Mouse (Mus musculus) cerebellum, adult 2 months (tissue): Measurements from ENCODE around the gene Crtac1. TPM values are rescaled to one million over a fixed set of nuclear protein-coding genes. Genes with fewer than 3 reads are reported as not detected.

Source experiments
- DNase-seq, 2 experiments: peaks; one replicate each; pipeline ENCODE4 v3.0.0; 2021
- H3K27ac ChIP-seq: fragments of 200-500 bp; 2 replicates; pipeline ENCODE4 v1.5.1; 2012; ENCODE audit warnings: low read length, control low read depth, inconsistent platforms; ENCODE audit not compliant: insufficient read depth
- H3K27me3 ChIP-seq: fragments of 200-500 bp; 2 replicates; pipeline ENCODE4 v1.6.1; 2012; ENCODE audit warnings: inconsistent platforms, mild to moderate bottlenecking, low read length, moderate library complexity; ENCODE audit not compliant: control insufficient read depth, insufficient read depth
- H3K4me1 ChIP-seq: fragments of 200-500 bp; 2 replicates; pipeline ENCODE4 v1.6.1; 2011; ENCODE audit warnings: low read length; ENCODE audit not compliant: control insufficient read depth, insufficient read depth
- H3K4me3 ChIP-seq: fragments of 200-500 bp; replicated peaks from 2 replicates; pipeline ENCODE3; 2011; ENCODE audit warnings: mild to moderate bottlenecking, low read depth, low read length, control low read depth; ENCODE audit not compliant: insufficient read depth
- CTCF ChIP-seq: fragments of 200-500 bp; IDR thresholded peaks from 2 replicates; pipeline ENCODE4 v1.5.1; 2011; ENCODE audit warnings: low read depth, mild to moderate bottlenecking, control low read depth, low read length, moderate library complexity, borderline replicate concordance; ENCODE audit not compliant: insufficient read depth
- POLR2A ChIP-seq: fragments of 200-500 bp; IDR thresholded peaks from 2 replicates; pipeline ENCODE4 v1.6.1; 2011; ENCODE audit warnings: low read length, control low read depth, borderline replicate concordance; ENCODE audit not compliant: insufficient read depth
- WGBS: fragments of 180-500 bp; shearing (Covaris S2); methylation state at CpG from one replicate; pipeline ENCODE4 v1.1.7; 2018; 5-methylcytosine and 5-hydroxymethylcytosine counted together
- polyA plus RNA-seq: library from polyadenylated mRNA; depleted of rRNA; stranded (reverse); fragments of >200 nt; gene quantifications from 2 replicates; pipeline ENCODE4 v1.2.3, GENCODE M21; 2012

Crtac1 gene
- polyA plus RNA-seq, 1 experiment = 30.2 TPM

DNA sequence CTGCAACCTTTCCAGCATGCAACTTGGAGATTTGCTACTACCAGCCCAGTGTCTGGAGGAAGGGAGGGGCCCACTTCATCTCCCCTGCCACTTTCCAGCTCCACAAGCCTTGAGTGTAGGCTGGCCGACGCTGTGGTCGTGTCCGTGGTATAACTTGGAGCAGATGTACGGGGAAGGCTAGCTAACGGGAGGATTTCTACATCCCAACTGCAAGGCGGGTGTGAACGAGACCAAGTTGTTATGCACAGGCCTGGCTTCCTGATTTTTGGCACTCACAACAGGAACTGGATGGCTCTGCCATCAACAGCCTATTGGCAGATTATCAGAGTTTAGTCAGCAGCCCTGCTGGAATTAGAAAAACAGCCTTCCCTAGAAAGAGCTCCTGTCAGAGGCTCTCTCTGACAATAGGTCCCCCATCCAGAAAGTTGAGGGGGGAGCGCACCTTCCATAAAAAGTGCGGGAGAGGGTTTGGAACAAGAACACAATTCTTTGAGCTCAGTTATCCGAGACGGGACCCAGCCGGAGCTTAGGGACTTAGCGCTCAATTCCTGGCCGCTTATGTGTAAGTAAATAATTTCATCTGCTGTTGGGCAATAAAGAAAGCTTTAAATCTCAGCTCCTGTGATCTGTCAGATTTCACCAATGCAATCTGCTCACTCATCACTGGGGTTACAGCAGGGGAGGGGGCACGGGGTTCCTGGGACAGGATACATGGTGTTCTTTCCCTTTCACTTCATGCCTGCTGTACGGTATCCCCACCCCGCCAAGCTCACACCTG lies 113.7 kb downstream of the Crtac1 start:
- TF ChIP-seq CTCF (no peak), POLR2A (no peak)
- Histone ChIP-seq H3K27ac (no peak overlapping the region), H3K4me3 (no peak overlapping the region), H3K27me3 (no peaks in the 10 kb centered on the region), H3K4me1 (peaks cover 15% of the 10 kb centered on the region)
- WGBS = 14% methylated on average over 18 of the region's 18 CpGs
- peak in 1 of 2 experiments; percentile 60 for DNase-seq

DNA sequence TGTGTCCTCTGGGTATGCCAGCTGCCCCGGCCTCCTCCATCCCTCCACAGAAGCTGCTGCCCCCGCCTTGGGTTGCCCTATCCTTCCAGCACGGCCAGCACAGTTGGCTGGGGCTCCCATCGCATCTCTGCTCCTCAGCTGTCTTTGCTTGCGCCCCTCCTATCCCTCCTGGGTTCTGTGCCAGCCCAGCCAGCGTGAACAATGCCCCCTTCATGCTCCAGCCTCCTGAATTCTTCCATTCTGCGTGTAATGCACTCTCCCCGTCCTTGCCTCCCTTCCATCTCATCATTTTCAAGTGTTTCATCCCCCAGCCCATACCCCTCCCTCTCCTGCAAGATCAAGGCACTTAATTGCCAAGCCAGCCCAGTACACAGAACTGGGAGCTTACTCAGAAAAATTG lies 114.6 kb downstream of the Crtac1 start:
- no peak for TF ChIP-seq POLR2A
- TF ChIP-seq CTCF = no peak
- no peak overlapping the region for H3K27ac ChIP-seq
- H3K27me3 ChIP-seq = no peaks in the 10 kb centered on the region
- DNase-seq = peak in 1 of 2 experiments; percentile 42
- H3K4me3 ChIP-seq = no peak overlapping the region
- peaks cover 12% of the 10 kb centered on the region for H3K4me1 ChIP-seq
- WGBS = 47% methylated on average over 8 of the region's 8 CpGs

DNA sequence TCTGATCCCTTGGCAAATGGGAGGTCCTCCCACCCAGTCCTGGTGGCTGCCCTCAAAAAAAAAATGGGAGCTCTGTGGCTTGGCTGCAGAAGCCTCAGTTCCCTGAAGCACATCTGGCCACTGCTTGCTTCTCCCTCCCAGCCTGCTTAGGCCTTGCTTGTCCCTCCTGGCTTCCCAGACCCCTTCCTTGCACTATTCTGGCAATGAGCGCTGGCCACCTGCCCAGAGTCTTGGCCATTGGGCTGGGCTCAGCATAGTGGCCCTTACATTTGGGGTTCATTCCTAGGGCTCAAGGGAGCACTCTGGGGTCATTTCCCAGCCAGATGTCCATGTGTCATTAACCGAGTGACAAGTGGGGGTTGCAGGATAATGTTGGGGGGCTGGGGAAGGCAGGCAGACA lies 115.1 kb downstream of the Crtac1 start:
- Histone ChIP-seq H3K27me3 (no peaks in the 10 kb centered on the region), H3K4me1 (peaks cover 12% of the 10 kb centered on the region), H3K27ac (no peak overlapping the region), H3K4me3 (no peak overlapping the region)
- 63% methylated on average over 2 of the region's 2 CpGs for WGBS
- no peak for TF ChIP-seq CTCF
- TF ChIP-seq POLR2A = no peak
- peak; percentile 34 to 37 for DNase-seq

DNA sequence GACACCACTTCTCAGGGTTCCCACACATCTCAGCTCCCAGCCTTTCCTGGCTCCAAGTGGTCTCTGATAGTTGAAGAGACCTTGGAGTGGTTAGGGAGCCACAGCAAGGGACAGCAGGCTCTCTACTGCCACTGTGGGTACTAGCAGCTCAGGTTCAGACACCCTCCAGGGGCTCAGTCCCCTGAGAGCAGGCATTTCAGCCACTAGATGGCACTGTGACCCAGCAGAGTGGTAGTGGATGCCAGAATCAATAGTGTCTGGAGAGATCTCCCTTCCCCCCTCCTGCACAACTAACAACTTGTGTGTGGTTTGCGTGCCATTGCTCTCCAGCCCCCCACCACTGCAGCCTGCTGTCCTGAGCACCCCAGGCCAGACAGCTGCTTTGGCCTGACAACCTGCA lies 115.7 kb downstream of the Crtac1 start:
- no peak overlapping the region for H3K27ac ChIP-seq
- no peak for TF ChIP-seq POLR2A
- TF ChIP-seq CTCF = peak; percentile 96
- H3K4me1 ChIP-seq = peaks cover 12% of the 10 kb centered on the region
- no peaks in the 10 kb centered on the region for H3K27me3 ChIP-seq
- WGBS = 56% methylated on average over 1 of the region's 1 CpGs
- peak; percentile 70 to 78 for DNase-seq
- no peak overlapping the region for H3K4me3 ChIP-seq

DNA sequence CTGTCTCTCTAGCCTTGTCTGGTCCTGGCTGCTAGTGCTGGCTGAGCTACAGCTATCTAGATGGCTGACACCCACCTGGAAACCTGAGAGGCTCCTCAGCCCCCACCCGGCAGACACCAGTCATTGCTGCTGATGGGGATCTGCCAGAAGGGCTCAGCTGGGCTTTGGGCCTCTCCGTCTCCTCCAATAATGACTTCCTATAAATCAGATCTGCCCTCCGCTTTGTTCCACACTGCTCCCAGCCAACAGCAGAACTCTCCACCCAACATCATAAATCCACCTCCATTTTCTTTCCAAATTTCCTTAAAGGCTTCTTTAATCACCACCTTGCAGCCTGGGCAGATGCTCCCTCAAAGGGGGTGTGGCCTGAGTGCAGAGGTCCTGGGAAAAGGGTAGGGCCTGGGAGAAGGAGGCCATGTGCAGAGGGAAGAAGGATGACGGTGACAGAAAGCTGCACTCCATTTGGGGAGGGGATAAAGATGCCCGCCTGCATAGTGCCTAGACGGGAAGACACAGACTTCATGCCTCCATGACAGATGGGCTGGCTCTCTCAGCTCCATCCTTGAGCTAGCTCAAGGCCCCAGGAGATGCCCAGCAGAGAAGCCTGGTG lies 116.4 kb downstream of the Crtac1 start:
- DNase-seq = no peak
- TF ChIP-seq CTCF (no peak), POLR2A (no peak)
- H3K27me3 ChIP-seq = no peaks in the 10 kb centered on the region
- peaks cover 12% of the 10 kb centered on the region for H3K4me1 ChIP-seq
- 61% methylated on average over 6 of the region's 6 CpGs for WGBS
- H3K4me3 ChIP-seq = no peak overlapping the region
- H3K27ac ChIP-seq = no peak overlapping the region

DNA sequence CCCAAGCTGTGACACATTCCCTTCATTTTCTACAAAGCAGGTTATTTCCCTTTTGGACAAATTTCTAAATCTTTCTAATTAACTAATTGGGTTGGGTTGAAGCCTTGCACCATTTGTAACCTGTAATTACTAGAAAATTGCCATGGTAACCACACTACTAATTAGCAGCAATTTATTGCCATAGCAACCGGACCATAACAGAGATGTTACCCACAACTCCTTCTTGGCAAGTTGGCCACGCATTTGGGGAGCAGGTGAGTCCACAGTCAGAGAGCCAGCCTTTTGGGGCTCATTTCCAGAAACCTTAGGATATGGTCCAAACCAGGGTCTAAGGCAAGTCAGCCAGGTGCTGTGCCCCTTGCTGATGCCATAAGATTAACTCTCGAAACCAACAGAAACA lies 119.4 kb downstream of the Crtac1 start:
- no peaks in the 10 kb centered on the region for H3K27me3 ChIP-seq
- no peak for TF ChIP-seq CTCF
- no peak for TF ChIP-seq POLR2A
- no peak overlapping the region for H3K27ac ChIP-seq
- 0 out of 2 replicates have a peak, but pooled peaks cover 3% of the 10 kb centered on the region for H3K4me1 ChIP-seq
- WGBS = 49% methylated on average over 3 of the region's 3 CpGs
- no peak overlapping the region for H3K4me3 ChIP-seq
- no peak for DNase-seq

DNA sequence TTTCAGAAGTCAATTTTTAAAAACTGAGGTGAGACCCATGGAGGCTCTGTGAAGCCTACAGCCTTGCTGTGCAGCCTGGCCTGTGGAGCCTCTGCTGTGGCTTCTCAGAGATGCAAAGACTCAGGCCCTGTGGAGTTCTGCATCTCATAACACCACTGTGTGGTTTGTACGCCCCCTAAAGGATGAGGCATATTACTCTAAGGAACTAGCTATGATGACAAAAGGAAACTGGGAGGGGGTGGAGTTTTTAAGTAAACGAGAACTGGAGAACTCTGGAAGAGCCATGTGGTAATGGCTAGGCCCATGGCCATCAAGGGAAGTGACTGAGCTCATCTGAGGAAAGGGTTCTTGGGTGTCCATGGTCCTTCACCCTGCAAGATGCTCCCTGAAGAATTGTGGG lies 120.3 kb downstream of the Crtac1 start:
- 69% methylated on average over 2 of the region's 2 CpGs for WGBS
- H3K27me3 ChIP-seq = no peaks in the 10 kb centered on the region
- TF ChIP-seq CTCF (no peak), POLR2A (no peak)
- no peak overlapping the region for H3K27ac ChIP-seq
- no peak for DNase-seq
- no peaks in the 10 kb centered on the region for H3K4me1 ChIP-seq
- no peak overlapping the region for H3K4me3 ChIP-seq

DNA sequence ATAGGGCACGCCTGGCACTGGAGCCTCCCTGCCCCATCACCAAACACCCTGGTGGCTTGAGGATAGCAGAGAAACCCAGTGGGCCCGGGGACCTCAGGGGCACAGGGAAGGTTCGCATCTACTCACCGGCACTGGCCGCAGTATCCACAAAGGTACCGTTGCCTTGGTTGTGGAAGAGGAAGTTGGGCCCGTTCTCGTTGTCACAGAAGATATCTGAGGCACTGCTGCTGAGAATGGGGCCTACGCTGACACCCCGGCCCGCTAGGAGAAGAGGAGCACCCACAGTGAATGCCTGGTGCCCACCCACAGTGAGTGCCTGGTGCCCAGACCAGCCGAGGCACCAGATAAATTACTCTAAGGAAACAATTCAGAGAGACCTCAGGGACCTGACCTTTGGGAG lies 122.7 kb downstream of the Crtac1 start:
- no peak for TF ChIP-seq POLR2A
- no peak for TF ChIP-seq CTCF
- Histone ChIP-seq H3K4me1 (no peaks in the 10 kb centered on the region), H3K4me3 (no peak overlapping the region), H3K27ac (no peak overlapping the region), H3K27me3 (no peaks in the 10 kb centered on the region)
- DNase-seq = no peak
- 89% methylated on average over 12 of the region's 12 CpGs for whole genome bisulfite sequencing
